Mouse (Mus musculus) kidney, adult 2 months (tissue): ENCODE data around the gene Rbpms2.

ENCODE experiments used
- CTCF ChIP-seq: fragments of 200-500 bp; conservative IDR thresholded peaks from 2 replicates; pipeline ENCODE4 v1.5.1; 2011; ENCODE audit warnings: low read depth, mild to moderate bottlenecking, control low read depth, low read length, moderate library complexity, mixed read lengths; ENCODE audit not compliant: insufficient read depth, insufficient read length
- POLR2A ChIP-seq: fragments of 200-500 bp; IDR thresholded peaks from one replicate; pipeline ENCODE4 v1.6.1; 2011; ENCODE audit warnings: low read depth, low read length, control low read depth

DNA sequence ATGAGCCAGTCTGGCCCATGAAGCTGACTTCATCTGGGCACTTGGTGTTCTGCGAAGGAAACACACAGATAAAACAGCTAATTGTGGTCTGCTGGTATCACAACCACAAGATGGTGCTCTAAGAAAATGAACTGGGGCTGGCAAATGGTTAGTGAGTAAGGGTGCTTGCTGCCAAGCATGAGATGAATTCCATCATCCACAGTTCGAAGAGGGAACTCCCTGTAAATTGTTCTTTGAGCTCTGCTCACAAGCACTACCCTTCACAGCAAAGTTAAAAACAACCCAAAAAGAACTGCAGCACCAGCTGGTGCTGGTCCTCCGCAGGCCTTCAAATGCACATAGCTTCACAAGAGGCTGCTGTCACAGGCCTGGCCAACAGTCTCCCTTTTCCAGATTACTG, 66.2 kb downstream of the Rbpms2 start:
- TF ChIP-seq CTCF (peak; percentile 23; the same call in 1 of the 2 replicates), POLR2A (no peak)
